Mouse (Mus musculus): ENCODE results near the gene Nipbl. TPM values are rescaled to one million over a fixed set of nuclear protein-coding genes. Genes with fewer than 3 reads are reported as not detected.
"Not testable (repeated sequence)": the region's sequence is repeated elsewhere in the genome, so short reads cannot be mapped to it uniquely, and the experiment has no call there.

Gene Nipbl
- total RNA-seq (2021) = 10 to 100 TPM; 34.4 to 37.6 TPM

- intact Hi-C loops (cut with DNase I) = no loop called here
- DNase-seq = peak; percentile 92 to 95
These were observed at the start of gene Nipbl for GRCm38 (mm10) chr15:8443926-8444889. Gene Nipbl, minus strand, starts transcription at chr15:8444463.

- intact Hi-C loops (cut with DNase I) = no loop called here
- no peak for DNase-seq
These were observed 41.0 kb upstream of the Nipbl start for GRCm38 (mm10) chr15:8485261-8485660.

- DNase-seq = no peak
- intact Hi-C loops (cut with DNase I) = no loop called here
These were observed 24.8 kb upstream of the Nipbl start for GRCm38 (mm10) chr15:8469006-8469575.

DNA sequence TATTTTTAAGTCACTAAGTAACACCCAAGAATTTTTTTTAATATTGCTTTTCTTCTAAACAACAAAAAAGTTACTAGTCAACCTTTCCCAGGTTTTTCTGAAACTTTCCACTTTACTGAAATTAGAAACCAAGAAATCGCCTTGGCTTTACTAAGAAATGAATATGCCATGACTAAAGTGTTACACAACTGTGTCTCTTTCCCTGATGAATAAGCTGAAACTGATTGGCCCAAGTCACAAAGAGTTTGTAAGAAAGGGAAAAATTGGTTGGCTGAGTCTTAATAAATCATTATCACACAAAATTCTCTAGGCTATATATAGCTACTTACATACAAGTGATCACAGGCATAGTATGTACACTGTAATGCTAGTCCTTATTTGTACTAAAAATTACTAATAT is 19.3 kb upstream of the Nipbl start:
- intact Hi-C loops (cut with DNase I) = no loop called here
- no peak for DNase-seq

DNA sequence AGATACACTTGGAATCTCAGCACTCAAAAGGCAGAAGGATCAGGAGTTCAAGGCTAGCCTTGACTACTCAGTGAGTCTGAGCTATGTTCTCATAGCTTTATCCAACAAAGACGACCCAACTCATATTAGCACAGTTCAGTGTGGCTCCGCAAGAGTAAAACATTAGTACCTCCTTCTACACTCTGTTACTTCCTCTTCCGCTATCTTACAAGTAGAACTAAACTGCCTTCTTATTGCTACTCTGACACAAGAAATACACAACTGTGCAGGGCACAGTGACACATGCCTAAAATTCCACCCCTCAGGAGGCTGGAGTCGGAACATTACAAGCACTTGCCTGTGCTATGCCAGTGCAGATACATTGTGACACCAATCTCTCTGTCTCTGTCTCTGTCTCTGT is 18.5 kb upstream of the Nipbl start:
- intact Hi-C loops (cut with DNase I) = no loop called here
- no peak for DNase-seq

- DNase-seq = no peak
- intact Hi-C loops (cut with DNase I) = no loop called here
These were observed 16.6 kb upstream of the Nipbl start for GRCm38 (mm10) chr15:8460871-8461270.

- intact Hi-C loops (cut with DNase I) = no loop called here
- DNase-seq = no peak
These were observed 15.7 kb upstream of the Nipbl start for GRCm38 (mm10) chr15:8459979-8460378.

DNA sequence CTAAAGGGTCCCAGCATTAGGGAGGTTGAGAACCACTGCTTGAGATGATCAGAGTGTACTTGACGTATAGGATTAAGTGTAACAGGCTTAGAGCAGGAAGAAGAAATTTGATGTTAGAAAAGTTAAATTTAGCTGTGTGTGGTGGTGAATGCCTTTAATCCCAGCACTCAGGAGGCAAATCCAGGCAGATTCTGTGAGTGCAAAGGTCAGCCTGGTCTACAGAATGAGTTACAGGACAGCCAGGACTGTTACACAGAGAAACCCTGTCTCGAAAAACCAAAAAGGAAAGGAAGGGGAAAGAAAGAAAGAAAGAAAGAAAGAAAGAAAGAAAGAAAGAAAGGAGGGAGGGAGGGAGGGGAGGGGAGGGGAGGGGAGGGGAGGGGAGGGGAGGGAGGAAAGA is 12.0 kb upstream of the Nipbl start:
- intact Hi-C loops (cut with DNase I); DNase-seq: not testable (repeated sequence)

DNA sequence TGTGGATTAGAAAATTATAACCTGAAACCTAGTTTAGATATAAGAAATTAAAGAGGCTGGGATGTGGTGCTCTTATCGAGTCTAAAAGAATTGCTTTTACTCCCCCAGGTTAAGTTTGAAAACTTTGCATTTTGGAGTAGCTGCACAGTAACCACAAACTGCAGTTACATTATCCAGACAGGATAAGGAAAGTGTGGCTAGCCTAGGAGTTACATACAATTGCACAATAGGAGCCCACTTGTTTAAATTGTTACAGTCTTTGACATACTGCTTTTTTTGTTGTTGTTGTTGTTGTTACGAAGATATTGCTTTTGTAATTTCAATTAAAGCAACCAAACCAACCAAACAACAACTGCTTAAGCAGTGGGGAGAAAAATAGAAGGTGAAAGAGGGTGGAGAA is 11.2 kb upstream of the Nipbl start:
- intact Hi-C loops (cut with DNase I) = no loop called here
- DNase-seq = no peak

DNA sequence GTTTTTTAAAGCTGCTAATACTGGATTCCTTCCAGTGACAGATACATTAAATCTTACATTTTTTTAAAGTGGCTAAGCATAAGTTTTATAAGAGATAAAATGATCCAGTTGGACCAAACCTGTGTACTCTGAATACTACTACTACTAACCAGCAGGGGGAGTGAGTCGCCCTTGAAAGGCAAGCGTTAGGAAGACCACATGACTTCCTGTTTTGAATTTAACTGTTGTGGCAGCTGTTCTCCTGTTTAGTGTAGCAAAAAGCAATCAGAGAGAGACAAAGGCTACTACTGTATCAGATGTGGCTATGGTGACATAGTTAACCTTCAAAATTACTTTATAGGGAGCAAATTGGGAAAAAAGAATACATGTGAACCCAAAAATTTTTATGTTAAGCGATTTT is 6.8 kb upstream of the Nipbl start:
- DNase-seq = peak; percentile 44 to 67
- intact Hi-C loops (cut with DNase I) = loop anchor here (1.0 kb wide), 1 partner anchor 138 kb away; no protein-coding TSS in a partner anchor

- intact Hi-C loops (cut with DNase I) = no loop called here
- no peak for DNase-seq
These were observed 3.0 kb upstream of the Nipbl start for GRCm38 (mm10) chr15:8447193-8447767.

GRCm38 (mm10) chr15:8446435-8446834 is 2.2 kb upstream of the Nipbl start:
- intact Hi-C loops (cut with DNase I) = loop anchor here (1.0 kb wide), 1 partner anchor 64 kb away; no protein-coding TSS in a partner anchor
- DNase-seq = peak; percentile 42 to 50

- DNase-seq = peak; percentile 45 to 50
- intact Hi-C loops (cut with DNase I) = loop anchor here (1.0 kb wide), 1 partner anchor 64 kb away; no protein-coding TSS in a partner anchor
These were observed 1.7 kb upstream of the Nipbl start for GRCm38 (mm10) chr15:8445951-8446419.

DNA sequence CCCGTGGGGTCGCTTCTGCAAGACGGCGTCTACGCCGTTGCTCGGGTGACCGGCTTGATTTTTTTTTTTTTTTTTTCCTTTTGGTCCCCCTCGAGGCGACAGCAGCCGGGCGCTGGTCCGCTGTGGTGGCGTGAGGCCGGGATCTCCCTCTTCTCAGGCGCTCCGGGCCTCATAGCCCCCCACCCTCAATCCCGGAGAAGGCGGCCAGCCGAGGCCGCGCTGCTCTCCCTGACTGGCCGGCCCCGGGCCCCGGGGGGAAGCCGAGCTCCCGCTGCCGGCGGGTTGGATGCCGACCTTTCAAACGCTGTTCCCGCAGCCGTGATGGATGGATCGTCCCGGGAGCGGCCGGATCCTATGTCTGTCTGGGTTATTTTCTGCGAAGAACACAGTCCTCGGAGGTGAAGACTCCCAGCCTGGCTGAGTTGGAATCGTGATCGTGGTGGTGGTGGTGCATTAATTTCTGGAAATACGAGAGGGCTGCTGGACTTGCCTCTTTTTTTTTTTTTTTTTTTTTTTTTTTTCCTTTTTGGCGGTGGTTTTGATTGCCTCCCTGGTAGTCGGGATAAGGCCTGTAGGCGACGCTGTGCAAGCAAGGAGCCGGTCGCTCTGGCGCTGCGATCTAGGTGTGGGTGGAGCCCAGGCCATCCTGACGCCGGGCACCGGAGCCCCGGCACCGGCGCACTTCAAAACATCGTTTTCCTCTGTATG is 781 bp upstream of the Nipbl start:
- intact Hi-C loops (cut with DNase I) = no loop called here
- peak; percentile 86 to 87 for DNase-seq

DNA sequence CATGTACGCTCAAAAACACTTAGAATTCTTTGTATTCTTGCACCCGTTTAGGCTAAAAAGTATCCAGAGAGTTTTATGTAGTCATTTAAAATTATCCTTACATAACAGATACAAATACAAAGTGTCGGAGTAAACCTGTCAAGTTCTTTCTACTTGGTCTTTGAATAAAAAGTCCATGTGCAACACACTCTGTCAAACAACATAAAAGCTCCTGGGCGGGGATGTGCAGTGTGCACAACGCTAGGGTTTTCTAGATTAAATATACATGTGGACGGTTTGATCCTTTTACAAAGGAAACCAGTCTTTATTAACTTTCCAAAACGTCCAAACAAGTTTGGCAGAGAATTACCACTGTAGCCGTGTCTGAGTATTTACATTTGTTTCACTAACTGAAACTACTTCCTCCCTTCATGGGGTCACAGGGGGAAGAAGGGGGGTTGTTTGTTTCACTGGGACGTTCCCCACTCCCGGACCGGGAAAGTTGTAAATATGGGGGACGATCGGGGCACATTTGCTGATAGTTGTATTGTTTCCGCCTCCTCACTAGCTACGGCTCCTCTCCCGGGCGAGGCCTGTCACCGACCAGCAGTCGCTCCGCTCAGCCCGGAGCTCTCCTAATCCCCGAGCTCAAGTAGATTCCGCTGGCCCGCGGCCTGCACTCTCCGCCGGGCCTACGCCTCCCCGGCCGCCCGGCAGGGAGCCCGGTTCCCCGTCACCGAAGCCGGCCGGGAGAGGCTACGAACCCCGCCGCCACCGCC is 916 bp downstream of the Nipbl start:
- intact Hi-C loops (cut with DNase I) = no loop called here
- DNase-seq = peak; percentile 75 to 76

DNA sequence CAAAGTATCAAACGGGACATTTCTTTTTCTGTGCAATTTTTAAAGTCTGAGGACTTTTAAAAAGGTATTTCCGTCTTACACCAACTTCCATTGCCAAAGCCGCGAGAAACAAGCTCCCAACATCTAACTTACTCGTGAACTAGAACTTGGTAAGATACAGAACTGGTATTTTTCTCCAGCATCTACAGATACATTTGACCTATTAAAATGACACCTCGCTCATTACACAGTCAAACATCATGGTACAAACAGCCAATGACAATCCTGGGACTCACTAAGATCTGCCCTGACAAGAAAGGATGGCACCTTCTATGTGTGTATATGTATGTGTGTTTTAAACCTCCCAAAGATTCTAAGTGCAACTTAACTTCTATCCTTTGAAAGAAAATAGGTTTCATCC is 1.5 kb downstream of the Nipbl start:
- intact Hi-C loops (cut with DNase I) = no loop called here
- peak; percentile 9 to 15 for DNase-seq

- DNase-seq = peak; percentile 14 to 23
These were observed 2.1 kb downstream of the Nipbl start for GRCm38 (mm10) chr15:8442156-8442555.

DNA sequence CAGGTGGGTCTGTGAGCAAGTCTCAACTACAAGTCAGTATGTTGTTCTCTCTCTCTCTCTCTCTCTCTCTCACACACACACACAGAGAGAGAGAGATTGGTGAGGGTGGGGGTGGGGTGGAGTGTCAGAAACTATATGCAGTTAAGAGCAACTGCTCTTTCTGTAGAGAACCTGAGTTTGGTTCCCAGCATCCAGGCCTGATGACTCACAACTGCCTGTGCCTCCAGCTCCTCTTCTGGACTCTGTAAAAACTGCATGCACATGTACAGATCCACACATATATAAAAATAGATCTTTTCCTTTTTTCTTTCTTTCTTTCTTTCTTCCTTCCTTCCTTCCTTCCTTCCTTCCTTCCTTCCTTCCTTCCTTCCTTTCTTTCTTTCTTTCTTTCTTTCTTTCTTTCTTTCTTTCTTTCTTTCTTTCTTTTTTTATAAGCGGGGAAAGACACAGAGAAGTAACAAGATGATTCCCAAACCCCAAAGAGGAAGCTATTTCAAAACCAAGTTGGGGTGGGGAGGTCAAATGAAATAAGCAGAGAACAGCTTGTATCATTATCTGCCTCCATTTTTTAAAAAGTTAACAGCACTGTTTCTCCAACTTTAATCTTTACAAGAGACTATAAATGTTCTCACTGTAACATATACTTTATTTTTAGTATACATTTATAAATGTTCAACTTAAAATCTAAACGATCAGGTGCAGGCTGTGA is 10.9 kb downstream of the Nipbl start:
- intact Hi-C loops (cut with DNase I) = no loop called here

More at GRCm38 (mm10) chr15:8442156-8442555, 2.1 kb downstream of the Nipbl start:
- intact Hi-C loops (cut with DNase I) = no loop called here

GRCm38 (mm10) chr15:8432534-8432933 is 11.7 kb downstream of the Nipbl start:
- DNase-seq = no peak
- intact Hi-C loops (cut with DNase I) = no loop called here

More for the DNA sequence above, 10.9 kb downstream of the Nipbl start:
- no peak for DNase-seq
